Mouse (Mus musculus): Measurements from ENCODE around the gene Hs3st5.
"Not testable (repeated sequence)": the region's sequence is repeated elsewhere in the genome, so short reads cannot be mapped to it uniquely, and the experiment has no call there.

Hs3st5 gene

GRCm38 (mm10) chr10:36558736-36559135, 52.1 kb downstream of the Hs3st5 start:
- DNase-seq: no peak

GRCm38 (mm10) chr10:36567258-36567657, 60.6 kb downstream of the Hs3st5 start:
- DNase-seq: no peak

- DNase-seq: no peak
Measured at GRCm38 (mm10) chr10:36572540-36572939, 65.9 kb downstream of the Hs3st5 start.

GRCm38 (mm10) chr10:36578375-36579145, 71.9 kb downstream of the Hs3st5 start:
- no peak for DNase-seq

GRCm38 (mm10) chr10:36610400-36610799, 103.8 kb downstream of the Hs3st5 start:
- no peak for DNase-seq

GRCm38 (mm10) chr10:36611415-36611814, 104.8 kb downstream of the Hs3st5 start:
- DNase-seq: not testable (repeated sequence)

- DNase-seq: no peak
Measured at GRCm38 (mm10) chr10:36623037-36623436, 116.4 kb downstream of the Hs3st5 start.

- DNase-seq: no peak
Measured at GRCm38 (mm10) chr10:36627952-36628351, 121.3 kb downstream of the Hs3st5 start.

GRCm38 (mm10) chr10:36631746-36632145, 125.1 kb downstream of the Hs3st5 start:
- no peak for DNase-seq

- DNase-seq: no peak
Measured at GRCm38 (mm10) chr10:36650653-36651052, 144.0 kb downstream of the Hs3st5 start.

GRCm38 (mm10) chr10:36713974-36714373, 207.4 kb downstream of the Hs3st5 start:
- no peak for DNase-seq

GRCm38 (mm10) chr10:36726239-36726638, 219.6 kb downstream of the Hs3st5 start:
- no peak for DNase-seq

GRCm38 (mm10) chr10:36729361-36730098, 222.9 kb downstream of the Hs3st5 start:
- no peak for DNase-seq

GRCm38 (mm10) chr10:36739375-36739774, 232.8 kb downstream of the Hs3st5 start:
- DNase-seq: no peak

- DNase-seq: no peak
Measured at GRCm38 (mm10) chr10:36750021-36750420, 243.4 kb downstream of the Hs3st5 start.

GRCm38 (mm10) chr10:36754471-36754870, 247.9 kb downstream of the Hs3st5 start:
- no peak for DNase-seq

- no peak for DNase-seq
Measured at GRCm38 (mm10) chr10:36773595-36773994, 267.0 kb downstream of the Hs3st5 start.

- DNase-seq: no peak
Measured at GRCm38 (mm10) chr10:36774898-36775297, 268.3 kb downstream of the Hs3st5 start.

GRCm38 (mm10) chr10:36781641-36782040, 275.0 kb downstream of the Hs3st5 start:
- DNase-seq: no peak

GRCm38 (mm10) chr10:36786970-36787369, 280.4 kb downstream of the Hs3st5 start:
- DNase-seq: no peak

- DNase-seq: no peak
Measured at GRCm38 (mm10) chr10:36791771-36792170, 285.2 kb downstream of the Hs3st5 start.

- no peak for DNase-seq
Measured at GRCm38 (mm10) chr10:36795311-36795710, 288.7 kb downstream of the Hs3st5 start.

GRCm38 (mm10) chr10:36800925-36801482, 294.4 kb downstream of the Hs3st5 start:
- no peak for DNase-seq

GRCm38 (mm10) chr10:36803705-36804104, 297.1 kb downstream of the Hs3st5 start:
- no peak for DNase-seq
